Mouse (Mus musculus): ENCODE measurements at regions not wholly inside any gene's neighbourhood (a gene's known extent, or its start where the extent isn't known, plus 50 kb on each side); places are given as distances from the start of the nearest gene placed in this dataset.

DNA sequence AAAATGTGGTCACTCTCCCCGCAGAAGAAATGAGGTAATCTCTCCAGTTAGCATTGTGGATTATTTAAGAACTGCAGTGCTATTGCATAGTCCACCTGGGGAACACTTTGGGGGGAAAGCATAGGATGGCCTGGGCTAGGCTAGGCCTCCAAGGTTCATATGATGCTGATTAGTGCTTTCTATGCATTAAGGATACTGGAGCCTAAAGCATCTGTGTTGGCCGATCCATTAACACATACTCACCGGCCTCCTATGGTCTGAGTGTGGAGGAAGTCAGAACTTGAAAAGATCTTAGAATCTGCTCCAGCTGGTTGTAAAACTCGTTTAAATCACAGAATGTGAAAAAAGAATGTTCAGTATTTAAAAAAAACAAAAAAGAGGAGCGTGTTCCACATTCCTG, 196.1 kb upstream of the Rasgrp1 start:
- no peak for TF ChIP-seq EP300 (optimal IDR thresholded peaks at IDR 0.05)
- TF ChIP-seq CTCF (IDR thresholded peaks at IDR 0.05; ENCODE audit: low read depth) = no peak

Measured in stomach, postnatal 0 days (tissue).